Mouse (Mus musculus): ENCODE measurements around the gene Slit1. TPM values are rescaled to one million over a fixed set of nuclear protein-coding genes. Genes with fewer than 3 reads are reported as not detected.

Gene Slit1
- polyA plus RNA-seq, 1 experiment from 2014 or later: 3.4 TPM

- no peaks in the 10 kb centered on the region for H3K79me2 ChIP-seq (ENCODE audit: inconsistent target)
- WGBS (ENCODE audit: missing documents): 87% methylated on average over 13 of the region's 13 CpGs
- H3K27ac ChIP-seq: no peak overlapping the region
- no peaks in the 10 kb centered on the region for H3K36me3 ChIP-seq (ENCODE audit: inconsistent target)
- H3K4me3 ChIP-seq (ENCODE audit: inconsistent target): no peak overlapping the region
Measured at GRCm38 (mm10) chr19:41688251-41688650, 55.2 kb downstream of the Slit1 start.

GRCm38 (mm10) chr19:41687836-41688235, 55.6 kb downstream of the Slit1 start:
- H3K36me3 ChIP-seq (ENCODE audit: inconsistent target): no peaks in the 10 kb centered on the region
- H3K27ac ChIP-seq: no peak overlapping the region
- 89% methylated on average over 6 of the region's 8 CpGs for WGBS (ENCODE audit: missing documents)
- no peak overlapping the region for H3K4me3 ChIP-seq (ENCODE audit: inconsistent target)
- no peaks in the 10 kb centered on the region for H3K79me2 ChIP-seq (ENCODE audit: inconsistent target)

- no peaks in the 10 kb centered on the region for H3K79me2 ChIP-seq (ENCODE audit: inconsistent target)
- WGBS (ENCODE audit: missing documents): 96% methylated on average over 2 of the region's 2 CpGs
- H3K36me3 ChIP-seq (ENCODE audit: inconsistent target): no peaks in the 10 kb centered on the region
- no peak overlapping the region for H3K4me3 ChIP-seq (ENCODE audit: inconsistent target)
- no peak overlapping the region for H3K27ac ChIP-seq
Measured at GRCm38 (mm10) chr19:41686194-41686593, 57.3 kb downstream of the Slit1 start.

GRCm38 (mm10) chr19:41685453-41686086, 57.9 kb downstream of the Slit1 start:
- Histone ChIP-seq H3K27ac (no peak overlapping the region), H3K4me3 (ENCODE audit: inconsistent target) (no peak overlapping the region), H3K79me2 (ENCODE audit: inconsistent target) (no peaks in the 10 kb centered on the region), H3K36me3 (ENCODE audit: inconsistent target) (no peaks in the 10 kb centered on the region)
- 84% methylated on average over 13 of the region's 13 CpGs for WGBS (ENCODE audit: missing documents)

GRCm38 (mm10) chr19:41684874-41685273, 58.6 kb downstream of the Slit1 start:
- Histone ChIP-seq H3K79me2 (ENCODE audit: inconsistent target) (no peaks in the 10 kb centered on the region), H3K4me3 (ENCODE audit: inconsistent target) (no peak overlapping the region), H3K27ac (no peak overlapping the region), H3K36me3 (ENCODE audit: inconsistent target) (no peaks in the 10 kb centered on the region)
- WGBS (ENCODE audit: missing documents): 100% methylated on average over 1 of the region's 1 CpGs

GRCm38 (mm10) chr19:41683951-41684350, 59.5 kb downstream of the Slit1 start:
- no peak overlapping the region for H3K27ac ChIP-seq
- 80% methylated on average over 1 of the region's 1 CpGs for WGBS (ENCODE audit: missing documents)
- no peak overlapping the region for H3K4me3 ChIP-seq (ENCODE audit: inconsistent target)
- no peaks in the 10 kb centered on the region for H3K36me3 ChIP-seq (ENCODE audit: inconsistent target)
- H3K79me2 ChIP-seq (ENCODE audit: inconsistent target): no peaks in the 10 kb centered on the region

GRCm38 (mm10) chr19:41680267-41680666, 63.2 kb downstream of the Slit1 start:
- 71% methylated on average over 1 of the region's 1 CpGs for WGBS (ENCODE audit: missing documents)

GRCm38 (mm10) chr19:41679028-41679427, 64.4 kb downstream of the Slit1 start:
- H3K79me2 ChIP-seq (ENCODE audit: inconsistent target): no peaks in the 10 kb centered on the region
- no peak overlapping the region for H3K27ac ChIP-seq
- no peaks in the 10 kb centered on the region for H3K36me3 ChIP-seq (ENCODE audit: inconsistent target)
- 59% methylated on average over 15 of the region's 15 CpGs for WGBS (ENCODE audit: missing documents)
- H3K4me3 ChIP-seq (ENCODE audit: inconsistent target): no peak overlapping the region

More at GRCm38 (mm10) chr19:41680267-41680666, 63.2 kb downstream of the Slit1 start:
- no peak overlapping the region for H3K4me3 ChIP-seq (ENCODE audit: inconsistent target)
- no peak overlapping the region for H3K27ac ChIP-seq
- H3K36me3 ChIP-seq (ENCODE audit: inconsistent target): no peaks in the 10 kb centered on the region
- no peaks in the 10 kb centered on the region for H3K79me2 ChIP-seq (ENCODE audit: inconsistent target)

- 32% methylated on average over 4 of the region's 4 CpGs for WGBS (ENCODE audit: missing documents)
- Histone ChIP-seq H3K27ac (no peak overlapping the region), H3K4me3 (ENCODE audit: inconsistent target) (no peak overlapping the region), H3K36me3 (ENCODE audit: inconsistent target) (no peaks in the 10 kb centered on the region), H3K79me2 (ENCODE audit: inconsistent target) (no peaks in the 10 kb centered on the region)
Measured at GRCm38 (mm10) chr19:41677575-41677974, 65.9 kb downstream of the Slit1 start.

- H3K27ac ChIP-seq: no peak overlapping the region
- no peak overlapping the region for H3K4me3 ChIP-seq (ENCODE audit: inconsistent target)
- WGBS (ENCODE audit: missing documents): 93% methylated on average over 8 of the region's 8 CpGs
Measured at GRCm38 (mm10) chr19:41675583-41675982, 67.9 kb downstream of the Slit1 start.

GRCm38 (mm10) chr19:41674366-41674765, 69.1 kb downstream of the Slit1 start:
- Histone ChIP-seq H3K79me2 (ENCODE audit: inconsistent target) (no peaks in the 10 kb centered on the region), H3K4me3 (ENCODE audit: inconsistent target) (no peak overlapping the region), H3K36me3 (ENCODE audit: inconsistent target) (no peaks in the 10 kb centered on the region), H3K27ac (no peak overlapping the region)
- 71% methylated on average over 4 of the region's 4 CpGs for WGBS (ENCODE audit: missing documents)

More at GRCm38 (mm10) chr19:41675583-41675982, 67.9 kb downstream of the Slit1 start:
- H3K79me2 ChIP-seq (ENCODE audit: inconsistent target): no peaks in the 10 kb centered on the region
- no peaks in the 10 kb centered on the region for H3K36me3 ChIP-seq (ENCODE audit: inconsistent target)

- Histone ChIP-seq H3K79me2 (ENCODE audit: inconsistent target) (no peaks in the 10 kb centered on the region), H3K27ac (no peak overlapping the region), H3K4me3 (ENCODE audit: inconsistent target) (no peak overlapping the region), H3K36me3 (ENCODE audit: inconsistent target) (no peaks in the 10 kb centered on the region)
- WGBS (ENCODE audit: missing documents): 82% methylated on average over 4 of the region's 4 CpGs
Measured at GRCm38 (mm10) chr19:41672836-41673235, 70.6 kb downstream of the Slit1 start.

- H3K79me2 ChIP-seq (ENCODE audit: inconsistent target): no peaks in the 10 kb centered on the region
- no peak overlapping the region for H3K27ac ChIP-seq
- H3K36me3 ChIP-seq (ENCODE audit: inconsistent target): no peaks in the 10 kb centered on the region
- no peak overlapping the region for H3K4me3 ChIP-seq (ENCODE audit: inconsistent target)
- 62% methylated on average over 7 of the region's 7 CpGs for WGBS (ENCODE audit: missing documents)
Measured at GRCm38 (mm10) chr19:41670931-41671330, 72.5 kb downstream of the Slit1 start.

GRCm38 (mm10) chr19:41670473-41670872, 73.0 kb downstream of the Slit1 start:
- Histone ChIP-seq H3K4me3 (ENCODE audit: inconsistent target) (no peak overlapping the region), H3K36me3 (ENCODE audit: inconsistent target) (no peaks in the 10 kb centered on the region), H3K79me2 (ENCODE audit: inconsistent target) (no peaks in the 10 kb centered on the region), H3K27ac (no peak overlapping the region)
- WGBS (ENCODE audit: missing documents): 59% methylated on average over 5 of the region's 5 CpGs

GRCm38 (mm10) chr19:41669747-41670342, 73.6 kb downstream of the Slit1 start:
- H3K27ac ChIP-seq: no peak overlapping the region

More at GRCm38 (mm10) chr19:41669747-41670342, 73.6 kb downstream of the Slit1 start:
- no peak overlapping the region for H3K4me3 ChIP-seq (ENCODE audit: inconsistent target)
- no peaks in the 10 kb centered on the region for H3K79me2 ChIP-seq (ENCODE audit: inconsistent target)
- 70% methylated on average over 12 of the region's 12 CpGs for WGBS (ENCODE audit: missing documents)
- H3K36me3 ChIP-seq (ENCODE audit: inconsistent target): no peaks in the 10 kb centered on the region

Data from macrophage (primary cell).